Mouse (Mus musculus): ENCODE measurements at regions not wholly inside any gene's neighbourhood (a gene's known extent, or its start where the extent isn't known, plus 50 kb on each side); places are given as distances from the start of the nearest gene placed in this dataset.

DNA sequence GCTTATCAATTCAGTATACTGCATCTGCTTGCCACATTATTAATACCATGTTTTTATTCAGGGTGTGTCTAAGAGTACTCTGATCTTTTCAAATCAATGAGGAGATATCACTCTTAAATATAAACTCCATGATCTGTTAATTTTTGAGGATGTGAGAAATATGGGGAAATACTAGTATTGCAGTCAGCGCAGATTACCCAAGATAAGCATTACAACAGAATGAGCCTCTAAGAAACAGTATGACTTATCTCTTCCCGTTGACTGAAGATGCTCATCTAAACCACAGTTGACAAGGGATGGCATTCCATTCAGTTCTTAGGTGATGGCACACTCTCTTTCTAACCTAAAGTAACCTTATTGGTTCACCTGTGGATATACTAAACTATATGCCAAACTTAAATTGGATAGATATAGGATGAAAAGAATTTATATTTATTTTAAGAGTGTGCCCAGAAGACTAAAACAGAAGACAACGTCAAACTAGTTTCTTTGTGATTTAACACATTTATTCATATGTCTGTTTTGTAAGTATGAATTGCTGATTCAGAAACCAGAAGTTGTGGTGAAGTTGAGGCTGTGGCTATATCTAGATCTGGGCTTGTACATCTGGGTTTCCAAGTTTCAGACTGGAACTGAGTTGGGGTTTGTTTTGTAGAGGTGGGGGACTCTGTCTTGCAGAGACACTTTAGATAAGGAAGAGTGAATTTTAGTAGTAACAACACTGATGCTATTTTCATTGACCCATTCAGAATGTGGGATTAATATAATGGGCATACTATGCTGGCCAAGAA lies 107.8 kb upstream of the Itga1 start:
- no peak overlapping the region for H3K27ac ChIP-seq (ENCODE audit: insufficient read depth, low read depth, low read length)
- no peaks in the 10 kb centered on the region; the same call in 1 of the 2 replicates for H3K27me3 ChIP-seq (ENCODE audit: control insufficient read depth, insufficient read depth, low read length)
- no peak overlapping the region for H3K4me3 ChIP-seq (ENCODE audit: low read depth, low read length)
- no peaks in the 10 kb centered on the region for H3K36me3 ChIP-seq (ENCODE audit: control insufficient read depth, insufficient read depth, low read length)
- 85% methylated on average over 3 of the region's 3 CpGs for WGBS
- no peak for TF ChIP-seq POLR2A (IDR thresholded peaks at IDR 0.05; ENCODE audit: low read depth, low read length)
- TF ChIP-seq CTCF (IDR thresholded peaks at IDR 0.05; ENCODE audit: extremely low read depth, insufficient read length, insufficient replicate concordance, low read depth, low read length), result no peak
- 0 out of 2 replicates have a peak, but pooled peaks cover 3% of the 10 kb centered on the region for H3K4me1 ChIP-seq (ENCODE audit: control insufficient read depth, insufficient read depth, insufficient read length, low read length)

- WGBS, result 75% methylated on average over 7 of the region's 7 CpGs
- TF ChIP-seq CTCF (IDR thresholded peaks at IDR 0.05; ENCODE audit: extremely low read depth, insufficient read length, insufficient replicate concordance, low read depth, low read length), result no peak
- no peak overlapping the region for H3K4me3 ChIP-seq (ENCODE audit: low read depth, low read length)
- 0 out of 2 replicates have a peak, but pooled peaks cover 3% of the 10 kb centered on the region for H3K4me1 ChIP-seq (ENCODE audit: control insufficient read depth, insufficient read depth, insufficient read length, low read length)
- no peak overlapping the region for H3K27ac ChIP-seq (ENCODE audit: insufficient read depth, low read depth, low read length)
- H3K27me3 ChIP-seq (ENCODE audit: control insufficient read depth, insufficient read depth, low read length), result no peaks in the 10 kb centered on the region
- H3K36me3 ChIP-seq (ENCODE audit: control insufficient read depth, insufficient read depth, low read length), result no peaks in the 10 kb centered on the region
Measured at GRCm38 (mm10) chr13:115206723-115207122, 105.0 kb upstream of the Itga1 start.

- WGBS, result 62% methylated on average over 3 of the region's 3 CpGs
- no peaks in the 10 kb centered on the region for H3K36me3 ChIP-seq (ENCODE audit: control insufficient read depth, insufficient read depth, low read length)
- no peak overlapping the region for H3K4me3 ChIP-seq (ENCODE audit: low read depth, low read length)
- no peak overlapping the region for H3K27ac ChIP-seq (ENCODE audit: insufficient read depth, low read depth, low read length)
- TF ChIP-seq CTCF (IDR thresholded peaks at IDR 0.05; ENCODE audit: extremely low read depth, insufficient read length, insufficient replicate concordance, low read depth, low read length) (no peak), POLR2A (IDR thresholded peaks at IDR 0.05; ENCODE audit: low read depth, low read length) (no peak)
- H3K27me3 ChIP-seq (ENCODE audit: control insufficient read depth, insufficient read depth, low read length), result no peaks in the 10 kb centered on the region
- H3K4me1 ChIP-seq (ENCODE audit: control insufficient read depth, insufficient read depth, insufficient read length, low read length), result no peaks in the 10 kb centered on the region; the same call in 1 of the 2 replicates
Measured at GRCm38 (mm10) chr13:115199166-115199565, 97.4 kb upstream of the Itga1 start.

GRCm38 (mm10) chr13:115188066-115188465 lies 86.3 kb upstream of the Itga1 start:
- Histone ChIP-seq H3K27me3 (ENCODE audit: control insufficient read depth, insufficient read depth, low read length) (no peaks in the 10 kb centered on the region), H3K4me1 (ENCODE audit: control insufficient read depth, insufficient read depth, insufficient read length, low read length) (no peaks in the 10 kb centered on the region), H3K4me3 (ENCODE audit: low read depth, low read length) (no peak overlapping the region), H3K27ac (ENCODE audit: insufficient read depth, low read depth, low read length) (no peak overlapping the region), H3K36me3 (ENCODE audit: control insufficient read depth, insufficient read depth, low read length) (no peaks in the 10 kb centered on the region)
- WGBS, result 61% methylated on average over 2 of the region's 2 CpGs
- TF ChIP-seq POLR2A (IDR thresholded peaks at IDR 0.05; ENCODE audit: low read depth, low read length), result no peak
- TF ChIP-seq CTCF (IDR thresholded peaks at IDR 0.05; ENCODE audit: extremely low read depth, insufficient read length, insufficient replicate concordance, low read depth, low read length), result no peak

- Histone ChIP-seq H3K27ac (ENCODE audit: insufficient read depth, low read depth, low read length) (no peak overlapping the region), H3K4me1 (ENCODE audit: control insufficient read depth, insufficient read depth, insufficient read length, low read length) (no peaks in the 10 kb centered on the region), H3K4me3 (ENCODE audit: low read depth, low read length) (no peak overlapping the region), H3K36me3 (ENCODE audit: control insufficient read depth, insufficient read depth, low read length) (no peaks in the 10 kb centered on the region), H3K27me3 (ENCODE audit: control insufficient read depth, insufficient read depth, low read length) (no peaks in the 10 kb centered on the region)
- TF ChIP-seq CTCF (IDR thresholded peaks at IDR 0.05; ENCODE audit: extremely low read depth, insufficient read length, insufficient replicate concordance, low read depth, low read length) (no peak), POLR2A (IDR thresholded peaks at IDR 0.05; ENCODE audit: low read depth, low read length) (no peak)
- 79% methylated on average over 3 of the region's 3 CpGs for WGBS
Measured at GRCm38 (mm10) chr13:115187356-115187755, 85.6 kb upstream of the Itga1 start.

DNA sequence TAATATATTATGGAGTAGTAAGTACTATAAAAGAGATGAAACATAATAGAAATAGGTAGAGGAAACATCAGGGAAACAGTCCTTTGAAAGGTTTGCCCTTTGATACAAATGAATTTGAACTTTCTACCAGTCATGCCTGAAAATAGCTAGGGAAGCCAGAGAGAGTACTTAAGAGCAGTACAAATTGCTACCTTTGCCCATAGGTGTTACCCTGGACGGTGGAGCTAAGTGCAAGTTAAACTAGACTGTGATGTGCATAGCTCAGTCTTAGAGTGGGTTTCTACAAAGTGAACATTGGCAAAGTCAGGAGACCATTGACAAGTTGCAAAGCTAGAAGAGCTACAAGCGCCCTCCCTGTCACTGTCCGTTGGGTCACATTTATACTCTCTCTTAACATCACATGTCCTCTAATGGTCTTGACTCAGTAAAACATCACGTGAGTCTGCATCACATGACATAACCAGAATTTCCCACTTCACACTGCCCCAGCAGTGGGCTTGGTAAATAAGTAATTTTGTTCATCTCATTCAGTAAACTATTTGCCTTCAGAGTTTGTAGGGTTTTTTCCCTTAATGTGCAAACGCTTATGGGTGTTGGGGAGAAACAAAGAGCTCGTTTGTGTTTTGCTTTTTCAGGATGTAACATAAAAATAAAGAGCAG lies 80.6 kb upstream of the Itga1 start:
- Histone ChIP-seq H3K36me3 (ENCODE audit: control insufficient read depth, insufficient read depth, low read length) (no peaks in the 10 kb centered on the region), H3K4me1 (ENCODE audit: control insufficient read depth, insufficient read depth, insufficient read length, low read length) (no peaks in the 10 kb centered on the region), H3K4me3 (ENCODE audit: low read depth, low read length) (no peak overlapping the region), H3K27me3 (ENCODE audit: control insufficient read depth, insufficient read depth, low read length) (no peaks in the 10 kb centered on the region), H3K27ac (ENCODE audit: insufficient read depth, low read depth, low read length) (no peak overlapping the region)
- TF ChIP-seq POLR2A (IDR thresholded peaks at IDR 0.05; ENCODE audit: low read depth, low read length) (no peak), CTCF (IDR thresholded peaks at IDR 0.05; ENCODE audit: extremely low read depth, insufficient read length, insufficient replicate concordance, low read depth, low read length) (no peak)
- WGBS, result 83% methylated on average over 6 of the region's 6 CpGs

GRCm38 (mm10) chr13:115178175-115178917 lies 76.6 kb upstream of the Itga1 start:
- WGBS, result 84% methylated on average over 7 of the region's 7 CpGs
- no peaks in the 10 kb centered on the region for H3K36me3 ChIP-seq (ENCODE audit: control insufficient read depth, insufficient read depth, low read length)
- H3K27me3 ChIP-seq (ENCODE audit: control insufficient read depth, insufficient read depth, low read length), result no peaks in the 10 kb centered on the region

More at GRCm38 (mm10) chr13:115178175-115178917, 76.6 kb upstream of the Itga1 start:
- TF ChIP-seq POLR2A (IDR thresholded peaks at IDR 0.05; ENCODE audit: low read depth, low read length) (no peak), CTCF (IDR thresholded peaks at IDR 0.05; ENCODE audit: extremely low read depth, insufficient read length, insufficient replicate concordance, low read depth, low read length) (no peak)
- Histone ChIP-seq H3K4me3 (ENCODE audit: low read depth, low read length) (no peak overlapping the region), H3K4me1 (ENCODE audit: control insufficient read depth, insufficient read depth, insufficient read length, low read length) (no peaks in the 10 kb centered on the region), H3K27ac (ENCODE audit: insufficient read depth, low read depth, low read length) (no peak overlapping the region)
